Mouse (Mus musculus): Measurements from ENCODE around the gene Umodl1. TPM values are rescaled to one million over a fixed set of nuclear protein-coding genes. Genes with fewer than 3 reads are reported as not detected.
A peak's percentile ranks its signal among the peaks of the same experiment; 100 is the strongest.

The Umodl1 gene
- polyA plus RNA-seq, 1 experiment from 2014 or later = 0.11 TPM

DNA sequence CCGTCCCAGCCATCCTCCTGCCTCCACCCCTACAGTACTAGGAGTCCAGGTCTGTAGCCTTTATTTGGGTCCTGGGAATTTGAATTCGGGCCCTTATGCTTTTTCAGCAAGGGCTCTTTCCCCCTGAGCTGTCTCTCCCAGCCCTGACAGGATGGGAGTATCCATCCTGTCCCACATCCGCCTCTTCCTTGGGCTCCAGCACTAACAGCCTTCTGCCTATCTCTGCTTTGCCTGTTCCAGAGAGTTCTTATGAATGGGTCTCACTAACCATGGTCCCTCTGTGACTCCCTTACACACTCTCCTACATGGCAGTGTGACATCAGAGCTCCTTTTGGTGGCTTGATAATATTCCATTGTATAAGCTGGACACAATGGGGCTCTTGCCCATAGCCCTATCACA lies 52.9 kb downstream of the Umodl1 start:
- Histone ChIP-seq H3K36me3 (no peaks in the 10 kb centered on the region), H3K27ac (no peak overlapping the region), H3K4me1 (no peaks in the 10 kb centered on the region), H3K27me3 (ENCODE audit: insufficient read depth, poor library complexity, severe bottlenecking) (no peaks in the 10 kb centered on the region; the same call in 1 of the 2 replicates), H3K4me3 (no peak overlapping the region), H3K9me3 (no peaks in the 10 kb centered on the region)
- no peak for DNase-seq (ENCODE audit: low spot score)
- WGBS = 75% methylated on average over 3 of the region's 3 CpGs

DNA sequence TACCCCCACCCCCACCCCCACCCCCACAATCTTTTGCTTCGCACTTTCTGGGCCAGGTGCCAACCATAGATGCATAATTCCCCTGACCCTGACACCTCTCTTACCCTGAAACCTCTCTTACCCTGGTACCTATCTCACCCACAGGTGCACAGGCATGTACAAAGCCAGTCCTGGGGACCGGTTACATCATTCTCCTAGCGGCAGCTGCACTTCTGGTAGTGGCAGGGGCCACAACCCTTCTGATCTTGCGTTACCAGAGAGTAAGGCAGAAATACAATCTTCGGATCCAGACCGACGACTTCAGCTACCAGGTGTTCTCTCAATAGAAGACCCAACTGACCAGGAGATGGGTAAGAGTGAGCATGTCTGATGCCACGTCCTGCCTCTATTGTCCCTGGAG lies 54.0 kb downstream of the Umodl1 start:
- H3K4me3 ChIP-seq = no peak overlapping the region
- H3K27ac ChIP-seq = no peak overlapping the region
- H3K4me1 ChIP-seq = no peaks in the 10 kb centered on the region
- H3K9me3 ChIP-seq = no peaks in the 10 kb centered on the region
- no peak for DNase-seq (ENCODE audit: low spot score)
- WGBS = 77% methylated on average over 8 of the region's 8 CpGs
- H3K27me3 ChIP-seq (ENCODE audit: insufficient read depth, poor library complexity, severe bottlenecking) = no peaks in the 10 kb centered on the region; the same call in 1 of the 2 replicates
- H3K36me3 ChIP-seq = no peaks in the 10 kb centered on the region

DNA sequence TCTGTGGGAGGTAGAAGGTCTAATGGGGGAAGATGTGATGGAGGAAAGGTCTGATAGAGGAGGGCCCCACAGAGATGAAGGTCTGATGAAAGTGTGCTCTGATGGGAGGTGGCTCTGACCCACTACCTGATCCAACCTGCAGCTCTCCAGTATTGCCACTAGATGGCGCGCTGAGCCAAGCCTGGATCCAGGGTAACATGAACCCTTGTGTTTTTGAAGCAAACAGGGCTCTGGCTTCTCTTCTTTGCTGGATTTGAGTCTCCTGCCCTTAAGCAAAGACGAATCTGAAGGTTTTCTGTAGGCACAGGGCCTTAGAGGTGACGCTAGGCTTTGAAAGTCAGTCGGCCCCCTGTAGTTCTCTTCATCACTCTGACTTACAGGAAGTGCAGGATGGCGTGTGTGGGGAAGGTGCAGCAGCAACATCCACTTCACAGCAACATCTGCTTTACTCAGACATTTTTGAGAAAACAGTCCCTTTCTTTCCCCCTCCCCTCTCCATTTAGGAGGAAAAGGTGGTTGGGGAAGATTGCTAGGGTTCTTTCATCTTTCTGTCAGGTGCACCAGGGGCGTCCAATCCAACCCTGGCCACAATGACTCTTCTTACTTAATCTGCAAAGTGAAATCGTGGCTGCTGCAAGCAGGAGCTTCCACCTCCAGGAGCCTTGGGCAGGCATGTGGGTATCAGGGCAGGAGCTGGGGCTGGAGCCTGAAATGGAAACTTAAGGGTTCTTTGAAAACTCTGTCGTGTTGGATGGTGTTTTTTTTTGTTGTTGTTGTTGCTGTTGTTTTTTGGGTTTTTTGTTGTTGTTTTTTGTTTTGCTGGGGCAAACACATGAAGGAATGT lies 57.3 kb downstream of the Umodl1 start:
- DNase-seq (ENCODE audit: low spot score) = peak; percentile 83
- 31% methylated on average over 9 of the region's 9 CpGs for WGBS
- no peaks in the 10 kb centered on the region for H3K9me3 ChIP-seq
- H3K36me3 ChIP-seq = no peaks in the 10 kb centered on the region
- H3K27ac ChIP-seq = no peak overlapping the region
- no peaks in the 10 kb centered on the region for H3K4me1 ChIP-seq
- no peak overlapping the region for H3K4me3 ChIP-seq
- H3K27me3 ChIP-seq (ENCODE audit: insufficient read depth, poor library complexity, severe bottlenecking) = no peaks in the 10 kb centered on the region; the same call in 1 of the 2 replicates

DNA sequence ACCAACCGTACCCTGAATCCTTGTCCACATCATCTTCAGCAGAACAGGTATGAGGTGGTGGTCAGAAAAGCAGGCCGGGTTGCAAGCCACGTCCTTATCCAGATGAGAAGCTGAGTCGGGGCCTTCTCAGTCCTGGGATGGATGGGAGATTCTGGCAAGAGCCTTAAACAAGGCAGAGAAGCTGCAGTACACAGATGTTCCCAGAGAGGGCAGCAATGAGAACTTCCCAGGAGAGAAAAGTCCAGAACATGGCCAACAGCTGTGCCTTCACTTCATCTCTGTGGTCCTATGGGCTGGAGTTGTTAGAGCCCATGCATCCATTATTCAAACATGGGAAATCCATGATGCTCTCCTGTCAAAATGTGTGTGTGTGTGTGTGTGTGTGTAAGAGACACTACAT lies 63.8 kb downstream of the Umodl1 start:
- Histone ChIP-seq H3K9me3 (no peaks in the 10 kb centered on the region), H3K4me3 (no peak overlapping the region), H3K27me3 (ENCODE audit: insufficient read depth, poor library complexity, severe bottlenecking) (no peaks in the 10 kb centered on the region), H3K27ac (no peak overlapping the region), H3K4me1 (peaks cover 7% of the 10 kb centered on the region), H3K36me3 (no peaks in the 10 kb centered on the region)
- WGBS = 66% methylated on average over 4 of the region's 4 CpGs
- DNase-seq (ENCODE audit: low spot score) = no peak

DNA sequence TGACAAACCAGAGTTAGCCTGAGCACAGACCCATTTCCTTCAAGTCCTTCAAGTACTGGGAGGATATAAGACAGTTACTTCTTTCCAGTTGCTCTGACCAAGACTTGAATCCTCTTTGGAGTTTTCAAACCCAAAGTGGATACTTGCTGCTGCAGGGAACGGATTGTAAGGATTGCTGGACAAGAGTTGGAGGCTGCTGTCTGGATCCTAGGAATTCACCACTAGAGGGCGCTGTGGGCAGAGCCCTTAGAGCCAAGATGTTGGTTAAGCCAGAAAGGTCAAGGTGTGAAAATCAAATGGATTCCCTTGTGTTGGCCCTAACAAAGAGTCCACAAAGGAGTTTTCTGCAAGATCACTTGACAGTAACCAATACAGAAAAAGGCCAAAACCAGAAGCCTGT lies 65.1 kb downstream of the Umodl1 start:
- Histone ChIP-seq H3K27me3 (ENCODE audit: insufficient read depth, poor library complexity, severe bottlenecking) (no peaks in the 10 kb centered on the region), H3K36me3 (no peaks in the 10 kb centered on the region), H3K4me1 (peaks cover 11% of the 10 kb centered on the region), H3K27ac (no peak overlapping the region), H3K4me3 (no peak overlapping the region), H3K9me3 (no peaks in the 10 kb centered on the region)
- no peak for DNase-seq (ENCODE audit: low spot score)
- 6% methylated on average over 2 of the region's 2 CpGs for WGBS

DNA sequence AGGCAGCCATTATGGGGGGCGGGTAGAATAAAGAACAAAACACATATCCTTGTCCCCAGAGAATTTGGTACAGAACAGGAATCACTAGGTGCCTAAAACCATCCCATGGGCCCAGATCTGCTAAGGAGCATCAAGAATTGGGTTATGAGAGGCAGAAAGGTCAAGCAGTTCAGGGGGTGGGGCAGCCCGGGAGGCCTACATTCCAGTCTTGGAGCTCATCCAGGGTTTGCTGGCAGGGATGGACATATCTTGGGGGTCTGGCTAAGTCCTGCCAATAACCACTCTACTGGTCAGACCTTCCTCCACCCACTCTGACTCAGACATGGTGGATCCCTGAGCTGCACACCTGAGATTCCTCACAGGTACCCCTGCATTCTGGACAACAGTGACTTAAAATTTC lies 65.6 kb downstream of the Umodl1 start:
- Histone ChIP-seq H3K36me3 (no peaks in the 10 kb centered on the region), H3K4me1 (peaks cover 11% of the 10 kb centered on the region), H3K27me3 (ENCODE audit: insufficient read depth, poor library complexity, severe bottlenecking) (no peaks in the 10 kb centered on the region), H3K4me3 (no peak overlapping the region), H3K27ac (no peak overlapping the region), H3K9me3 (no peaks in the 10 kb centered on the region)
- no peak for DNase-seq (ENCODE audit: low spot score)
- WGBS = 71% methylated on average over 2 of the region's 2 CpGs

DNA sequence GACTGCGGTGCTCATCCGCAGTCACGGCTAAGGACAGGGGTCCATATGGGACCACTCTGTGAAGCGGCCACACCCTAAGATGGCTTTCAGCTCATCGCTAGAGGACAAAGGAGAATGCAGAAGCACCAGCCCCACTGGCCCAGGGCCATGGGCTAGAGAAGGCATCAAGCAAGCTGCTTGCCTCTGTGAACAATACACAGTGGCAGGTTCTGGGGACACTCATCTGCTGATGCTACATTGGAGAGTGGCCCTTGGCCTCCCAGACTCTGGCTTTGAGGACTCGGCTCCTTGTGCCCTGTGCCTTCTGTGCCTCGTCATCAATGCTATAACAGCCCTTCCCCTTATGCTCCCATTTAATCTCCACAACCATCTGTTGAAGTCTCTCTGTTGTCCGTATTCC lies 66.8 kb downstream of the Umodl1 start:
- H3K27ac ChIP-seq = no peak overlapping the region
- no peak for DNase-seq (ENCODE audit: low spot score)
- no peaks in the 10 kb centered on the region for H3K9me3 ChIP-seq
- WGBS = 80% methylated on average over 8 of the region's 8 CpGs
- no peaks in the 10 kb centered on the region for H3K36me3 ChIP-seq
- no peaks in the 10 kb centered on the region for H3K27me3 ChIP-seq (ENCODE audit: insufficient read depth, poor library complexity, severe bottlenecking)
- peaks cover 11% of the 10 kb centered on the region for H3K4me1 ChIP-seq
- H3K4me3 ChIP-seq = no peak overlapping the region

DNA sequence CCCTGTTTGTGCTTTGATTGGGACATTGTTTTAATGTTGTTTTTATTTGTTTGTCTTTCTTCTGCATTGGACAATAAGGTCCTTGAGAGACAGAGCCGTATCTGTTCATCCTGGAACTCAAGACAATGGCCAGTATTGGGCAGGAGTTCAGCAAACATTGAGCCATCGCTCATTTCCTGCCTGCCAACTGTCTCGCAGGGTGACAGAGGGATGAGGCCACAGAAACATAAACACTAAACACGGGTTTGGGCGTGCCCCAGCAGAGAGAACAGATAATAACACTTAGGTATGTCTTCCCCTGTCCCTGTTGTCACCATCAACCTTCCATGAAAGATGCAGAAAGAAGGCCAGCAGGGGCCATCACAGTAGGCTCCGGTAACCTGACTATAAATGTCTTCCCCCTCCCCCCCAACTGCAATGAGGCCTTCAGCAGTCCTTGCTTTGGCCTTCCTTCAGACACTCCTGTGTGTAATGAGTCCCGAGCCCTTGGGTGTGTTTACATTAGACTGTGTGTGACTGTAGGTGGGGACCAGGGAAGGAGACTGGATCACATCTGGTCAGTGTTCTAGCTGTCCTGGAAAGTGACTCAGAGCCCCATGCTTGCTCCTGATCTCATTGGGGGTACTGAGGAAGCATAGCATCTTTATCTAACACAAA lies 69.8 kb downstream of the Umodl1 start:
- Histone ChIP-seq H3K27me3 (ENCODE audit: insufficient read depth, poor library complexity, severe bottlenecking) (no peaks in the 10 kb centered on the region), H3K27ac (no peak overlapping the region), H3K36me3 (no peaks in the 10 kb centered on the region), H3K9me3 (no peaks in the 10 kb centered on the region), H3K4me1 (peaks cover 19% of the 10 kb centered on the region), H3K4me3 (no peak overlapping the region)
- 55% methylated on average over 7 of the region's 7 CpGs for WGBS
- no peak for DNase-seq (ENCODE audit: low spot score)

DNA sequence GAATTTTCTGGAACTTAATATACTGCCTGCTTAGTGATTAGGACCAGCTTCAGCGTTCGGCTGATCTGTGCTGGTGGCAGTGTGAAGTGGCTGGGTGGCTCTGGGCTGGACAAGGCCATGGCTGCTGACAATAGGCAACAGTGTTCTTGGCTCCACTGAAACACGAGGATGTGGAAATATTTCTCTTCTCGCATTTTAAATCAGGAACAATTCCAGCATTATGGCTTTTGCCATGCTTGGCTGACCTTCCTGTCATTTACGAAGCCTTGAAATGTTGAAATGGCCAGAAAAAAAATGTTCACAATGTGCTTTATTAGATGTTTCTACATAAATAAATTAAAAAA lies 70.3 kb downstream of the Umodl1 start:
- 65% methylated on average over 5 of the region's 5 CpGs for WGBS
- no peaks in the 10 kb centered on the region for H3K36me3 ChIP-seq
- H3K27me3 ChIP-seq (ENCODE audit: insufficient read depth, poor library complexity, severe bottlenecking) = no peaks in the 10 kb centered on the region

DNA sequence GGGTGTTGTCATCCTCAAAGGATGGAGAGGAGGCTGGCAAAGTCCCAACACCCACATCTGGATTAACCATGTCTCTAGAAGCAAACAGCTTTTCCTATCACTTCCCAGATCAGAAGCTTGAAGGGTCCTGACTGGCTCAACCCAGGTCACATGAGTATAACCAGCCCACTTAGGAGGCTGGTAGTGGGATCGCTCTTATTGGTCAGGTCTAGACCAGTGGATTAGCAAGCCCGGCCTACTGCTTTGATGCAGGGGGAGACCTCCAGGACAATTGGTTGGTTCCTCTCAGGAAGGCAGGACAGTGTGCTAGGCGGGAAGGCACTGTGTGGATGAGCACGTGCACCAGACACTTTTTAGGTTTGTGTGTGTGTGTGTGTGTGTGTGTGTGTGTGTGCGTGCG lies 72.5 kb downstream of the Umodl1 start:
- H3K27ac ChIP-seq = no peak overlapping the region
- peaks cover 12% of the 10 kb centered on the region for H3K4me1 ChIP-seq
- no peaks in the 10 kb centered on the region for H3K9me3 ChIP-seq
- no peak for DNase-seq (ENCODE audit: low spot score)
- H3K36me3 ChIP-seq = no peaks in the 10 kb centered on the region
- H3K4me3 ChIP-seq = no peak overlapping the region
- H3K27me3 ChIP-seq (ENCODE audit: insufficient read depth, poor library complexity, severe bottlenecking) = no peaks in the 10 kb centered on the region
- WGBS = 78% methylated on average over 6 of the region's 6 CpGs

More for the DNA sequence above, 70.3 kb downstream of the Umodl1 start:
- Histone ChIP-seq H3K9me3 (no peaks in the 10 kb centered on the region), H3K4me3 (no peak overlapping the region), H3K27ac (no peak overlapping the region), H3K4me1 (peaks cover 18% of the 10 kb centered on the region)
- no peak for DNase-seq (ENCODE audit: low spot score)

DNA sequence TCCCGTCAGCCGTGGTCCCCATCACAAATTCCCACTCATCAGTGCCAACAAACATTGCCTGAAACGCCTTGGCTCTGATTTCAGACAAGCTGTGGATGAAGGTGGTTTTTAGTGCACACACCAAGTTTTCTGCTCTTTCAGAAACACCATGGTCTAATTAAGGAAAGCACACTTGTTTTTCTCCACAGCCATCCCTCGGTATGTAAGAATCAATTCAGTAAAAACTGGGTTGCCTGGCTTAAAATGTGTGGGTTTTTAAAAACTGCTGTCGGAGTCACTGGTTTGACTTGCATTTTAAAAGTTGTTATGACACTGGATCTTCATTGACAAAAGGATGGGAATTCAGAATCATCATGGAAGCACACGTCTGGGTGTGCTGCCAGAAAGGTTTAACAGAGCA lies 73.3 kb downstream of the Umodl1 start:
- no peak overlapping the region for H3K4me3 ChIP-seq
- 83% methylated on average over 6 of the region's 6 CpGs for WGBS
- no peak overlapping the region for H3K27ac ChIP-seq
- peaks cover 12% of the 10 kb centered on the region for H3K4me1 ChIP-seq
- no peaks in the 10 kb centered on the region for H3K36me3 ChIP-seq
- H3K27me3 ChIP-seq (ENCODE audit: insufficient read depth, poor library complexity, severe bottlenecking) = no peaks in the 10 kb centered on the region
- no peaks in the 10 kb centered on the region for H3K9me3 ChIP-seq
- no peak for DNase-seq (ENCODE audit: low spot score)

DNA sequence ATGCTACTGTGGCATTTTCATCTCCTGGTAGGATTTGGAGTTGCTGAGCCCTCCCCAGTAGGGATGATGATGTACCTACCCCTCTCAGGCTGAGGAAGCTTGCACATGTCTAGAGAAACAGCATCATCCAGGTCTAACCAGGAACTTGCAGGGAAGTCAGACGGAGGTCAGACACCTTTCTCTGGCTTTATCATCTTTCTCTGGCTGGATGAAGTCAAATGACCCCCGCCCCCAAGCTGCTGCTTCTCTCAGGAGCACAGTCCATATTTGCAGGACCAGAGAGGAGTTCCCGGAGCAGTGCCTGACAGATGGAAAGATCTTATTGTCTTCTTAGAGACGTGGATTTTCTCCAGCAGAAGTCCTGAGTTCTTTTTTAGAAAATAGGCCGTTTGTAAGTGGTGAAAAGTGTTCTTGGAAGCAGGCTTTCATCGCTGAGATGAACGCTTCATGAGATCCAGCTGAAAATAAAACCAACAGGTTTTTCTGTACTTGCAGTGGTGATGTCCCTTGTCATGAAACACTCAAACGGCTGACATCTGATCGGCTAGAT lies 74.5 kb downstream of the Umodl1 start:
- Histone ChIP-seq H3K9me3 (no peaks in the 10 kb centered on the region), H3K4me1 (peaks cover 19% of the 10 kb centered on the region), H3K36me3 (no peaks in the 10 kb centered on the region), H3K4me3 (no peak overlapping the region), H3K27ac (no peak overlapping the region), H3K27me3 (ENCODE audit: insufficient read depth, poor library complexity, severe bottlenecking) (no peaks in the 10 kb centered on the region)
- 63% methylated on average over 9 of the region's 9 CpGs for WGBS
- DNase-seq (ENCODE audit: low spot score) = peak; percentile 70

DNA sequence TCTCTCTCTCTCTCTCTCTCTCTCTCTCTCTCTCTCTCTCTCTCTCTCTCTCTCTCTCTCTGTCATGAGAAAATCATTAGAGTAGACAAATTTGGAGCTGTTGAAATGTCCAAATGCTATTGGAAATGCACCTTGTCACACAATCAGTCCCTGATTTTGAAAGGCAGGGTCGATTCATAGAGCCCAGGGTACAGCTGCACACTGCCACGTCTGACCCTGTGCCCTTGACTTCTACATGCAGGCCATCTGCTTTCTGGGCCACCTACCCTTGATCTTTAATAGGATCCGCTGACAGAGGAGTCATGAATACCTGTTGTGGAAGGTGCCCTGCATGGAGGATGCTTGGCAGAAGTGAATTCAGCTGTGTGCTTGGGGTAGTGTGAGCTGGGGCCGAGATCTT lies 75.0 kb downstream of the Umodl1 start:
- H3K4me1 ChIP-seq = peaks cover 21% of the 10 kb centered on the region
- no peaks in the 10 kb centered on the region for H3K9me3 ChIP-seq
- WGBS = 82% methylated on average over 4 of the region's 4 CpGs
- no peaks in the 10 kb centered on the region for H3K27me3 ChIP-seq (ENCODE audit: insufficient read depth, poor library complexity, severe bottlenecking)
- H3K36me3 ChIP-seq = no peaks in the 10 kb centered on the region
- no peak overlapping the region for H3K27ac ChIP-seq
- peak; percentile 47 for DNase-seq (ENCODE audit: low spot score)
- no peak overlapping the region for H3K4me3 ChIP-seq
